Mouse (Mus musculus): ENCODE data around the gene Plekhh3.

The Plekhh3 gene

DNA sequence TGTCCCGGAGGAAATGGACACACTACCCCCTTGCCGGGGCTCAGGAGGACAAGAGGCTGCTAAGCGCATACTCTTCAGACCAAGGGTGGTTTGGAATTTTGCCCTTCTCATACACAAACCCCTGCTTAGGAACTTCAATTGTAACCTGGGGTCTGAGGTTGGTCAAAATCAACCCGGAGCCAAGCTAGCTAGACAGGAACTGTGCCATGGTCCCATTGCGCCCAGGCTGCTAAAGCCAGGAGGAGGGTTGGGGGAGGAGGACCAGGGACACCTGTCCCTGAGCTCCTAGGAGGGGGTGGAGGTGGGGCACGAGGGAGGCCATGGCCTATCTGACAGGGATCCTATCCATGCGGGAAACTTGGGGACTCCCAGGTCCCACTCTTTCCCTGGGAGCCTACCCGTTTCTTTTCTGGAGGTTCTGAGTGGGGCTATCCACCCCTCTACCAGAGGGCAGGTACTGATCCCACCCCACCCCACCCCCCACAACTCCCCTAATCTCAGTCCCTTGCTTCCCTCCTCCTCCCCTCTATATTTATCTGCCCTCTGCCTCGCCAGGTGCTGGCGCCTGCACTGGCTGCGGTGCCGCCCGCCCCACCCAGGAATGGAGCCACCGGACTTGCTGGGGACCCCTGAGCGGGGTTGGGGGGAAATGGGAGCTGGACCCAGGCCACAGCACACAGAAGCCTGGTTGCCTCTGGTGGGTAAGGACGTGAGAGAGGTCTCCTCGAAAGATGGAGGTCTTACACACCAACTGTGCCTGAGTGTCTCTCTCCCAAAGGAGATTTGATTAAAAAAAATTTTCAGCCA lies 1.6 kb downstream of the Plekhh3 start:
- no peak for TF ChIP-seq GATA4 (IDR thresholded peaks at IDR 0.05; ENCODE audit: insufficient replicate concordance, low read length)

- no peak for TF ChIP-seq GATA4 (IDR thresholded peaks at IDR 0.05; ENCODE audit: insufficient replicate concordance, low read length)
Measured at GRCm38 (mm10) chr11:101168301-101168980, 2.7 kb downstream of the Plekhh3 start.

GRCm38 (mm10) chr11:101167963-101168300 lies 3.2 kb downstream of the Plekhh3 start:
- TF ChIP-seq GATA4 (IDR thresholded peaks at IDR 0.05; ENCODE audit: insufficient replicate concordance, low read length), result no peak

DNA sequence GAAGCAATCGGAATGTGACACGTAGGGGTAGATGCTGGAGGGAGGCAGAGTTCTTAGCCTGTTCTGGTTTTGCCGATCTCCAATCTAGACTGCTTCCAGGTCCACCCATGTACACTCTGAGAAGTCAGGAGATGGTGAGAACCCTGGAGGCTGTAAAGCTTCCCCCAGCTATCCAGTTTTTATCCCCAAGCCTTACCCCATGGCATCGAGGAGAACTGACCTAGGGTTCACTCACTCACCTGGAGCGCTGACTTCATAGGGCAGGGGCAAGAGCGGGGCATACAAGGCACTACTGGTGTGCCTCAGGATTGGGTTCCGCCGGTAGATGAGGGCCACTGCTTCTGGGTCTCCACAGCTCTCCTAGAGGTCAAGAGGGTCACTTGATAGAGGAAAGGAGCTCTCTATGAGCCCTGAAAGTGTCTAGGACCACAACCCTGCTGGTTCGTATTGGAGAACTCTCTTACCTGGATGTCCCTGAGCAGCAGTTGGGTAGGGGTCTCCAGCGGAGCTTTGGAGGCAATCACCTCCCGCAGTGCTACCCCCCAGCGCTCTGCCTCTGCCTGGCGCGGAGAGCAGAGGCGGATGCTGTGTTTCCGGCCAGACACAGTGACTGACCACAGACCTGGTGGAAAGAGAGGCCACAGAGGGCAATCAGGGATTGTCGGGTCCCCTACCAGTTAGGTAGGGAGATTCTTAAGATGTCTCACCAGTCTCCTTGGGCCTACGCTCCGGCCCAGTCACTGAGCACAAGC lies 3.8 kb downstream of the Plekhh3 start:
- no peak for TF ChIP-seq GATA4 (IDR thresholded peaks at IDR 0.05; ENCODE audit: insufficient replicate concordance, low read length)

DNA sequence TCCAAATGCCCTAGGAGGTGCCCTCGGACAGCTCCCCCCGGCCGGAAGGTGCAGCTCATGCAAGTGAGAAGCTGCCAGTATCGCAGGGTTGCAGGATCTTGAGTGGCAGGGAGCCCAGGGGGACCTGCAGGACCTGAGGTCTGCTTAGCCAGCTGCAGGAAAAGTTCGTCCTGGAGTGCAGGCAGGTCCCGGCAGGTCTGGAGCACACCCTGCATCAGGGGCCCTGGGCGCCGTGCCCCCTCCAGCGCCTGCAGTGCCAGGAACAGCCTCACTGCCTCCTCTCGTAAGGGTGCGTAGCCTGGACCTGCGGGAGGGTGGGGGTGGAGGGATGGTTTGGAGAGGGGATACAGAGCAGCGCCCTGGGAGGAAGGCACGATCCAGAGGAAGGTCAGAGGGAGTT lies 4.8 kb downstream of the Plekhh3 start:
- no peak for TF ChIP-seq GATA4 (IDR thresholded peaks at IDR 0.05; ENCODE audit: insufficient replicate concordance, low read length)

DNA sequence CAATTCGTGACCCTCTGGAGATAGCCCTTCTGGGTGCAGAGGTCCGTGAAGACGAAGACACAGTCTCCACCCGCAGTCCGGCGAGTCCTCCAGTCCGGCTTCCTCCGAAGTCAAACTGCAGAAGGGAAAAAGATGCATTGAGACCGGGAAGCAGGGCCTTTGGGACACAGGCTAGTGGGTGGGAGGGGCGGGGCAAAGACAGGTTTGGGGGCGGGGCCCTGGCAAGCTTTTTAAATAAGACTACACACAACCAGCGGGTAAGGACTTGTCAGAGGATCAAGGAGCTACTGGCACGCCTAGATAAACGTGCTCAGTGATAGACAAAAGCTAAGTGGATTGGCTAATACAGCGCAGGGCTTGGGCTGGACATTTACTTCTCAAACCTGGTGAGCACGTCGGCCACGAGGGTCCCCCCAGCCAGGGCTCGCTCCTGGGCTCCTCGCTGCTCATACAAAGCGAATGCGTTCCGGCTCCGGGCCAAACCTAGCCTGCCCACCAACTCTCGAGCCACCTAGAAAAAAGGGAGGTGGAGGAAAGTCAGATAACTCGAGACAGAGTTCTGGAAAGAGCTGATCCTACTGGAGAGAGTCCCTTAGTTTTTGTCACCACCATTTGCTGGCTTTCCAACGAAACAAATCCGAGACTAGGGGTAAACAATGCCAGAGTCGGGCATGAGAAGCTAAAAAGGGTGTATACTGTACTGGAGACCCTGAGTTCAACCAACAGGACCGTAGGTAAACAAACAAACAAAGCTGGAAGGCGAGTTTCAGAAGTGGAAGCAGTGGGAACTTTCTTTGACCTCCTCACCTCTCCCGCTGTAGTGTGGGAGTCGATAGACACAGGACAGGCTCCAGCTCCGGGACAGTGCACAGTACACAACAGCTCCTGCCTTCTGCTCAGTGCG lies 6.2 kb downstream of the Plekhh3 start:
- TF ChIP-seq GATA4 (IDR thresholded peaks at IDR 0.05; ENCODE audit: insufficient replicate concordance, low read length), result no peak

DNA sequence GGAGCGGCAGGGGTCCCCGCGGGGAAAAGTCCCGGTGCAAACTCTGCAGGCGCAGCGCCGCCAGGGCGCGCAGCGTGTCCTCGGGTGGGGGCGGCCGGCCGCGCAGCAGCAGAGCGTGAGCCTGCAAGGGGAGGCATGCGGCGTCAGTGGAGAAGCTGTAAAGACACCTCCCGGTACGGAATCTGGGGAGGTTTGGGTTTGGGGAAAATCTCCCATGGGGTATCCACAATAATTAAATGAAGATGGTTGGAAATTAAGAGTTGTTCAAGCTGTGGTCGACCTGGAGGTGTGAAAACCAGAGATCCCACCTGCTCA lies 6.8 kb downstream of the Plekhh3 start:
- TF ChIP-seq GATA4 (IDR thresholded peaks at IDR 0.05; ENCODE audit: insufficient replicate concordance, low read length), result no peak

DNA sequence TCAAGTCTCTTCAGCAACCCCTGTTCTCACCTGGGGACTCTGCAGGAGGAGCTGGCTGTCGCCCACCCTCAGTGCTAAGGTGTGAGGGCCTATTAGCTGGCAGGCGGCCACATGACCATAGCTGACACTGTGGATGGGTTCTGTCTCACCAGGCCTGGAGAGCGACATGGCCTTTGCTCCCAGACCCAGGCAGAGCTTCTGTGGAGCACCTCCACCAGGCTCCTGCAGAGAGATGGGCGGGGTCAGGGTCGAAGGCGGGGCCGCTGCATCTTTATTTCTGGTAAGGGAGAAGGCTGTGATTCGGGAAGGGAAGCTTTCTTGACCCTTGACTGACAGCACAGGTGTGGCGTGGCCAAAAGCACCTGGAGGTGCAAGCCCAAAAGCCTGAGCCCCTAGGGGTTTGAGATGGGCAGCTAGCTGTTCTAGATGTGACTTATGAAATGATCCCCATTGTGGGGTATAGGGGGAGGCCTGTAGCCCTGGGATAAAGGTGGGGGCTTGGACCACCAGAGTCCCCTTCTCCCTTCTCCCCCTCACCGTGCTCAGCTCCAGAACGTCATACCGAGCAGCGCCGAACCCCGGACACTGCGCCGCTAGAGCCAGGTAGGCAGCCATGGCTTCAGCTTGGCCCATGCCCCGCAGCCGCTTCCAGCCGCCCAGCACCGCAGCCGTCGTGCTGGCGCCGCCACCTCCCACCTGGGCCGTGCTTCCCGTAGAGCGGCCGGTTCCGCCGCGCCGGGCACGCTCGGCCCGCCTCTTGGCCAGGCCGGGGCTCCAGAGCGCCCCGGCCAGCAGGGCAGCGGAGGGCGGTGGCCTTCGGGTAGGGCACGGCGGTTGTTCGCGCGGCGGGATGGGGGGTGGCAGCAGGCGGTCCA lies 7.4 kb downstream of the Plekhh3 start:
- TF ChIP-seq GATA4 (IDR thresholded peaks at IDR 0.05; ENCODE audit: insufficient replicate concordance, low read length), result no peak

DNA sequence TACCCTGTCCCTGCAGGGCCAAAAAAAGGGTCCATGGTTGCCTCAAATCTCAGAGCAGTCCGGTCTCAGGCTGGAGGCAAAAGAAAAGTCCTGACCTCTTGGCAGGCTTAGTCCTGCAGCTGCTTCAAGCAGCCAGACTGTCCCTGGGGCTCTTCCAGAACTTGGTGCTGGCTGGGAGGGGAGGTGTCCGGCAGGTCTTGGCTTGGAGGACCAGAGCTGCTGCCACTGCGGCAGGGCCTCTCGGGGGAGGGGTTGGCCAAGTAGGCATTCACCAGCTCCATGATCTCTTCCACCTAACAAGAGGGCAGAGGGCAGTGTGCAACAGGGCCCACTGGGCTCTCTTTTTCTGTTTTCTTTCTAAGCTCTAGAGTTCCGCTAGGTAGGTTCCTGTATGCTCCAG lies 8.4 kb downstream of the Plekhh3 start:
- no peak for TF ChIP-seq GATA4 (IDR thresholded peaks at IDR 0.05; ENCODE audit: insufficient replicate concordance, low read length)

DNA sequence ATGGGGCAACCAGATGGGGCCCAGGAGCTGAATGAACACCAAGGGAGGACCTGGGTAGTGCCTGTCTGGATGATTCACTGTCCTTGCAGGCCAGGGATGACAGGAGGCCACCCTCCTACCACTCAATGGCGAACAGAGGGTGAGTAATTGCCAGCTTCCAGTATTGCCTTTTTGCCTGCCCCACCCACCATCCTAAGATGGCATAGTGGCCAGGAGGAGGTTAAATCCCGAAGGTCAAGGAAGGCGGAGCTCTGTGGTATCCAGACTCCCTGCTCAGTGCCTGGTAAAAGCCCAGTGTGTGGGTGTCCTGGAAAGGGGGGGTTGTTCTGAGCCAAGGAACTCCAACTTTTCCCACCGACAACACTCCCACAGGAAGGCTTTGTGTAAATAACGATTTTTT lies 8.8 kb downstream of the Plekhh3 start:
- no peak for TF ChIP-seq GATA4 (IDR thresholded peaks at IDR 0.05; ENCODE audit: insufficient replicate concordance, low read length)

- no peak for TF ChIP-seq GATA4 (IDR thresholded peaks at IDR 0.05; ENCODE audit: insufficient replicate concordance, low read length)
Measured at GRCm38 (mm10) chr11:101161551-101161950, 9.6 kb downstream of the Plekhh3 start.

GRCm38 (mm10) chr11:101155728-101156371 lies 15.3 kb downstream of the Plekhh3 start, which contains the start of gene Tubg2:
TSS of gene Tubg2 (plus strand) at chr11:101155907.
- TF ChIP-seq GATA4 (IDR thresholded peaks at IDR 0.05; ENCODE audit: insufficient replicate concordance, low read length), result no peak

DNA sequence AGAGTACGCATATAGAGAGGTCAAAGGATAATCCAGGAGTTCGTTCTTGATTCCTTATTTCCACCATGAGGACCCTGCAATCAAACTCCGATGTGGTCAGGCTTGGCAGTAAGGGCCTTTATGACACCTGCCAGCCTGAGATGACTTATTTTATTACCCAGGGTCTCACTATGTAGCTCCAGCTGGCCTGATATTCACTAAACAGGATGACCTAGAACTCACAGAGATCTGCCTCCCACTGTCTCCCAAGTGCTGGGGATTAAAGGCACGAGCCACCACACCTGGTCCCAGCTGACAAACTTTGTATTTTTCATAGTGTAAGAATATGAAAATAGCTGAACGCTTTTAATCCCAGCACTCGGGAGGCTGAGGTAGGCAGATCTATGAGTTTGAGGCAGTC lies 16.0 kb downstream of the Plekhh3 start:
- no peak for TF ChIP-seq GATA4 (IDR thresholded peaks at IDR 0.05; ENCODE audit: insufficient replicate concordance, low read length)

GRCm38 (mm10) chr11:101154648-101155047 lies 16.5 kb downstream of the Plekhh3 start:
- TF ChIP-seq GATA4 (IDR thresholded peaks at IDR 0.05; ENCODE audit: insufficient replicate concordance, low read length), result no peak
